Mouse (Mus musculus) forebrain, embryonic 14.5 days (tissue): ENCODE data around the gene Axdnd1. TPM values are rescaled to one million over a fixed set of nuclear protein-coding genes. Genes with fewer than 3 reads are reported as not detected.

ENCODE experiments used
- ATAC-seq: fragments of 200-750 bp; cut with Nextera tagmentation; 2 replicates; pipeline ENCODE4 v1.8.0; 2017; ENCODE audit warnings: mild to moderate bottlenecking, moderate library complexity
- DNase-seq: peaks from one replicate; pipeline ENCODE4 v3.0.0-alpha.2; 2015; ENCODE audit warnings: low spot score
- H3K27ac ChIP-seq: fragments of 300-500 bp; sonication (generic); 2 replicates; pipeline ENCODE4 v1.5.1; 2014; ENCODE audit warnings: low read depth, mild to moderate bottlenecking, control low read depth, low read length, moderate library complexity
- H3K27me3 ChIP-seq: fragments of 300-500 bp; sonication (generic); replicated peaks from 2 replicates; pipeline ENCODE4 v1.6.1; 2014; ENCODE audit warnings: low read length, control low read depth, mixed read lengths; ENCODE audit not compliant: control insufficient read depth, insufficient read depth
- H3K36me3 ChIP-seq: fragments of 300-500 bp; sonication (generic); 2 replicates; pipeline ENCODE4 v1.6.1; 2014; ENCODE audit warnings: low read length, control low read depth; ENCODE audit not compliant: control insufficient read depth, insufficient read depth
- H3K4me1 ChIP-seq: fragments of 300-500 bp; sonication (generic); 2 replicates; pipeline ENCODE4 v1.6.1; 2014; ENCODE audit warnings: antibody characterized with exemption, low read length, control low read depth; ENCODE audit not compliant: control insufficient read depth, insufficient read depth
- H3K4me2 ChIP-seq: fragments of 300-500 bp; sonication (generic); 2 replicates; pipeline ENCODE4 v1.6.1; 2014; ENCODE audit warnings: mild to moderate bottlenecking, control low read depth, low read length
- H3K4me3 ChIP-seq: fragments of 300-500 bp; sonication (generic); 2 replicates; pipeline ENCODE4 v1.5.1; 2014; ENCODE audit warnings: low read depth, low read length, control low read depth
- H3K9ac ChIP-seq: fragments of 300-500 bp; sonication (generic); 2 replicates; pipeline ENCODE4 v1.6.1; 2014; ENCODE audit warnings: mild to moderate bottlenecking, low read length, control low read depth, moderate library complexity
- H3K9me3 ChIP-seq: fragments of 300-500 bp; sonication (generic); replicated peaks from 2 replicates; pipeline ENCODE4 v1.6.1; 2016; ENCODE audit warnings: low read length, control low read depth, mixed read lengths; ENCODE audit not compliant: control insufficient read depth
- WGBS: fragments of 180-500 bp; shearing (Covaris S2); extraction: QIAGEN DNeasy Blood & Tissue Kit; methylation state at CpG from one replicate; pipeline ENCODE4 v1.1.7; 2014; 5-methylcytosine and 5-hydroxymethylcytosine counted together
- polyA plus RNA-seq: library from polyadenylated mRNA; unstranded; fragments of >200 nt; fragmentation: Nextera tagmentation; extraction: Ambion mirVana; gene quantifications from 2 replicates; pipeline ENCODE4 v1.2.1, GENCODE M21; 2014

The Axdnd1 gene
- polyA plus RNA-seq, 1 experiment from 2014 or later: 0.13 TPM

DNA sequence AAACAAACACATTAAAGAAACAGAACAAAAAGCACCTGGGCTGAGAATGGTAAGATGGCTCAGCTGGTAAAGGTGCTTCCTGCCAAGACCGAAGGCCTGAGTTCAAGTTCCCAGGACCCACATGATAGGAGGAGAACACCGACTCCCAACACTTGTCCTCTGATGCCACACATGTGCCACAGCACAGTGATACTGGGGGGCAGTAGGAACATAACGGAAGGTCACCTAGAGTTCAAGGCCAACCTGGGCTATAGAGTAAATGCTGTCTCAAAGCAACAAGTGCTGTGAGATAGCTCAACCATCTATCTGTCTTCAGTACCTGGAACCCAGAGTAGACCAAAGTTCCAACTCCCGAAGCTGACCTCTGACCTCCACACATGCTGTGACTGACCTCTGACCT lies 39.3 kb upstream of the Axdnd1 start:
- 95% methylated on average over 4 of the region's 4 CpGs for WGBS
- H3K36me3 ChIP-seq: no peaks in the 10 kb centered on the region
- H3K27ac ChIP-seq: no peak overlapping the region
- H3K4me2 ChIP-seq: no peak overlapping the region
- DNase-seq (no peak), ATAC-seq (no peak)
- H3K4me1 ChIP-seq: no peaks in the 10 kb centered on the region
- no peak overlapping the region for H3K9ac ChIP-seq
- H3K27me3 ChIP-seq: no peaks in the 10 kb centered on the region
- H3K4me3 ChIP-seq: no peak overlapping the region
- no peaks in the 10 kb centered on the region for H3K9me3 ChIP-seq

DNA sequence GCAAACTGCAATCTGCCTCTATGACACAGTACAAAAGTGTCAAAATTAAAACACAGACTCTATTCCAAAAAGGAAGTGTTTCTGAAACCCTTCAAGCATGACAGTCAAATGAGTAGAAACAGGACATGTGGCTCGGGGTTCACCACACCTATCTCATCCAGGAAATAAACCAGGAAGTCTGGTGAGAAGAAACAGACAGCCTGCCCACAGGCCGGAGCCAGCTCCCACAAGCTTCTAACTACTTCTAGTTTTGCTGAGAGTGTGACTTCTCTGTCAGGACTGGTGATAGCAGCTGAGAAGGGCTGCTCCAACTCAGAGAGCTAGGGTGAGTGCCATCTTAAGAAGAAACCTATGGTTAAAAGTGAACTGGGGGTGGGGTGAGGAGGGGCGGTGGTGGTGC lies 38.7 kb upstream of the Axdnd1 start:
- WGBS: 91% methylated on average over 3 of the region's 3 CpGs
- H3K4me3 ChIP-seq: no peak overlapping the region
- H3K27me3 ChIP-seq: no peaks in the 10 kb centered on the region
- ATAC-seq: no peak
- no peak overlapping the region for H3K9ac ChIP-seq
- H3K9me3 ChIP-seq: no peaks in the 10 kb centered on the region
- H3K36me3 ChIP-seq: no peaks in the 10 kb centered on the region
- H3K4me2 ChIP-seq: no peak overlapping the region
- no peak for DNase-seq
- no peak overlapping the region for H3K27ac ChIP-seq
- H3K4me1 ChIP-seq: no peaks in the 10 kb centered on the region

DNA sequence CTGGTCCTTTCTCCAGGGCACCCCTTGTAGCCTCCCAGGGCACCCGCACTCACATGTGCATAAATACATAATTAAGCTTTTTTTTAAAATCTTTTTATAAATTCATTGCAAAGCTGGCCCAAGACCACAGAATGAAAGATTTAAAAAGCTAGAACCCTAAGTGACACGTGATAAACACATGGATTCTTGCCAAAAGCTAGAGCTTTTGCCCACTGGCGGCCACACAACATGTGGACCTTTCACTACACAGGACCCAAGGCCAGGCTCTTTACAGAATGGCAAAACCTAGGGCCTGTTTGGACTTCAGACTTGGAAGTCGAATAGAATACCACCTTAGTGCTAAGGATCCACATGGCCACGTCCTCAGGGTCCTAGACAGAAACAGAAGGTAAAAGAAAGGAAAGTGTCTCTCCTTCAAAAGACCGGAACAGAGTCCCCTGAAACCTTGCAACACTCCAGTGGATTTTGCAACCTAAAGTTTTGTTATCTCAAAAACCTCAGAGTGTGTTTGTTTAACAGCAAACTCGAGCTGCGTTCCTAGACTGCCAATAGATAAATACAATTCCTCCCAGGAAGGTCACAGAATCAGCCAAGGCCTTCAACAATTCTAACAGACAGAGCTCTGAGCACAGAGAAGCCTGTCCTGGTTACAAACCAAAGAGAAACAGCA lies 37.6 kb upstream of the Axdnd1 start:
- no peak overlapping the region for H3K4me3 ChIP-seq
- H3K36me3 ChIP-seq: no peaks in the 10 kb centered on the region
- H3K9me3 ChIP-seq: no peaks in the 10 kb centered on the region
- 82% methylated on average over 8 of the region's 8 CpGs for WGBS
- no peaks in the 10 kb centered on the region for H3K4me1 ChIP-seq
- DNase-seq (no peak), ATAC-seq (no peak)
- H3K4me2 ChIP-seq: no peak overlapping the region
- H3K27ac ChIP-seq: no peak overlapping the region
- H3K27me3 ChIP-seq: no peaks in the 10 kb centered on the region
- H3K9ac ChIP-seq: no peak overlapping the region

DNA sequence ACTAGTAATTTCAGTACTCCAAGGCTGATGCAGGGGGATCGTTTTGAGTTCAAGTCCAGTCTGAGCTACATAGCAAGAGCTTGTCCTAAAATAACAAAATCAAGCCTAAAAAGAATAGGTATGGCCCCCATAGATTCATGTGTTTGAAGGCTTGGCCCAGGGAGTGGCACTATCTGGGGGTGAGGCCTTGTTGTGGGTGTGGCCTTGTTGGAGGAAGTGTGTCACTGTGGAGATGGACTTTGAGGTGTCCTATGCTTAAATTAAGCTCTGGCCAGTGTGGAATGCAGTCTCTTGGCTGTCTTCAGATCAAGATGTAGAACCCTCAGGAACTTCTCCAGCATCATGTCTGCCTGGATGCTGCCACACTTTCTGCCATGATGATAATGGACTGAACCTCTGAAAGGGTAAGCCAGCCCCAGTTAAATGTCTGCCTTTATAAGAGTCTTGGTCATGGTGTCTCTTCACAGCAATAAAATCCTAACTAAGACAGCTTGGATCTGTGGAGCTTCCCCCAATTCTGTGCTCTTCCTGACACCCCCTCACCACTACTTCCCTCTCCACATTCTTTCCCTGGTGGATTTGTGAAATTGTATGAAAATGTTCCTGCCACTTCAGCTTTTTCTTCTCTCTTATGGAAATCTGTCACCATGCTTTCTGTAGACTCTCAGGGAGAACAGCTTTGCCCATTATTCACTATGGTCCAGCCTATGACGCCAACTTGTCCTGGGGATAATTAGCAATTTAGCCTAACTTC lies 34.2 kb upstream of the Axdnd1 start:
- Histone ChIP-seq H3K27me3 (no peaks in the 10 kb centered on the region), H3K27ac (no peak overlapping the region), H3K9me3 (no peaks in the 10 kb centered on the region), H3K4me1 (no peaks in the 10 kb centered on the region), H3K4me2 (no peak overlapping the region), H3K4me3 (no peak overlapping the region), H3K9ac (no peak overlapping the region), H3K36me3 (no peaks in the 10 kb centered on the region)
- DNase-seq (no peak), ATAC-seq (no peak)
- 90% methylated on average over 2 of the region's 2 CpGs for WGBS

DNA sequence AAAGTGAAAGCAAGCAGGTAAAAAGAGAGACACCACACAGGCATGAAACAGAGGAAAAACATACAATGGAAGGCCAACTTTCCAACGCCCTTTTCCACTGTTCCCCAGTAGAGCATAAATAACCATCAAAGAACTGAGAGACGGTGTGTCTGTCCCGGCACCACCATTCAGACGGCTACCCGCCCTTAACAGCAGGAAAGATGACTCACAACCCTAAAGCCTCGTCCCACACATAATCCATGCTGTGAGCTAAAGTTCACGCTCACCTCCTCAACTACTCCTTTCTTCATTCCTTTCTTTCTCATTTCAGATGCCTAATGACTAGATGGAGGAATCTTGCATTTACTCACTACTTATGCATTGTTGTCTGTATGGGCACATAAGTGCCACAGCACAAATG lies 33.4 kb upstream of the Axdnd1 start:
- Histone ChIP-seq H3K27me3 (no peaks in the 10 kb centered on the region), H3K9me3 (no peaks in the 10 kb centered on the region), H3K4me3 (no peak overlapping the region), H3K9ac (no peak overlapping the region), H3K36me3 (no peaks in the 10 kb centered on the region), H3K4me1 (no peaks in the 10 kb centered on the region), H3K4me2 (no peak overlapping the region), H3K27ac (no peak overlapping the region)
- DNase-seq: no peak
- WGBS: 61% methylated on average over 7 of the region's 7 CpGs
- no peak for ATAC-seq

DNA sequence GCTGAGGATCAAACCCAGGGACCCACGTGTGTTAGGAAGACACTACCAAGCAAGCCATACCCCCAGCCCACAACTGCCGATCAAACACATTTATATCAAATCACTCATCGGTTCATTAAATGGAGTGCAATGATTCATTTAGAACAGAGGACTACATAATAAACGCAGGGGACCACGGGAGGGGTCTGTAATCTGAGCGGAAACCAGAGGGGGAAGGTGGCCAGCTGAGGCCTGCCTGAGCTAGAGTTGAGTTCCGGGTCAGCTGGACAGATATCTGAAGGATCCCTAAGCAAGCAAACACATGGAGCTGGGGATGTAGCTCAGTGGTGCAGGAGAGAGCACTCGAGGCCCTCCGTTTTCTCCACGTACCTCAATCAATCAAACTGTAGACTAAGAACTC lies 32.9 kb upstream of the Axdnd1 start:
- no peaks in the 10 kb centered on the region for H3K9me3 ChIP-seq
- DNase-seq: no peak
- ATAC-seq: no peak
- H3K4me3 ChIP-seq: no peak overlapping the region
- H3K4me2 ChIP-seq: no peak overlapping the region
- H3K27ac ChIP-seq: no peak overlapping the region
- H3K36me3 ChIP-seq: no peaks in the 10 kb centered on the region
- no peaks in the 10 kb centered on the region for H3K4me1 ChIP-seq
- no peaks in the 10 kb centered on the region for H3K27me3 ChIP-seq
- WGBS: 87% methylated on average over 10 of the region's 10 CpGs
- H3K9ac ChIP-seq: no peak overlapping the region

DNA sequence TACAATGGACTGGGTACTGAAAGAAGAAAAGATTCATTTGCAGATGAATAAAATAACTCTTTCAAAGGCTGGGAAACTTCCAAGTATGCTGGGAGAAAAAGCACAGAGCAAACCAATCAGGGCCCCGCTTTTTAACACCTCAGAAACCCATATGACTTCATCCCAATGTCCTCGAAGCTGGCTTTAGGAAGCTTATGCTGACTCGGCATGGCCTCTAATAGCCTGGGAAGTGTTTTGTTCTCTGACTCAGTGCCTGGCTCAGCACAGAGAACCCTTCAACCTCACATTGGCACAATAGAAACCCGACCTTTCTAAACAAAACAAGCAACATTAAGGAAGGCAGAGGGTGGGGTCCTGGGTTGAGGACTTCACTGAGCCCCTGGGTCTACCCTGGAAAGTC lies 29.5 kb upstream of the Axdnd1 start:
- no peaks in the 10 kb centered on the region for H3K27me3 ChIP-seq
- WGBS: 18% methylated on average over 4 of the region's 4 CpGs
- no peak overlapping the region for H3K4me3 ChIP-seq
- H3K9me3 ChIP-seq: no peaks in the 10 kb centered on the region
- no peak overlapping the region for H3K27ac ChIP-seq
- no peaks in the 10 kb centered on the region for H3K4me1 ChIP-seq
- no peaks in the 10 kb centered on the region for H3K36me3 ChIP-seq
- no peak overlapping the region for H3K9ac ChIP-seq
- DNase-seq (peak; percentile 35), ATAC-seq (no peak)
- H3K4me2 ChIP-seq: no peak overlapping the region

DNA sequence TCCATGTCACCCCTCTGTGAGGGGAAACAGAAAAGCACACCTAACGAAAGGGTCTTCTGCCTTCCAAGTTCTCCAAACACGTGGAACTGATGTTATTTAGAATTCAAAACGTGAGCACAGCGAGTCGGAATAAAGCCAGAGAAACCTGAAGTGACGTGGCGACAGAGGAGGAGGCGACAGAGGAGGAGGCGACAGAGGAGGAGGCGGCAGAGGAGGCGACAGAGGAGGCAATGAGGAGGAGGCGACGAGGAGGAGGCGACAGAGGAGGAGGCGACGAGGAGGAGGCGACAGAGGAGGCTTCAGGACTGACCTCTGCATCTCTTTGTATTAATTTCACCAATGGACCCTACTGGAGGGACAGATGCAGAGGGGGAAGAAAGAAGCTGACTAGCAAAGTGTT lies 28.7 kb upstream of the Axdnd1 start:
- Histone ChIP-seq H3K36me3 (no peaks in the 10 kb centered on the region), H3K4me3 (no peak overlapping the region), H3K27ac (no peak overlapping the region), H3K4me1 (peaks cover 2% of the 10 kb centered on the region; the same call in 1 of the 2 replicates), H3K4me2 (no peak overlapping the region), H3K9me3 (no peaks in the 10 kb centered on the region), H3K27me3 (no peaks in the 10 kb centered on the region), H3K9ac (no peak overlapping the region)
- WGBS: 66% methylated on average over 17 of the region's 17 CpGs
- ATAC-seq (no peak), DNase-seq (no peak)

DNA sequence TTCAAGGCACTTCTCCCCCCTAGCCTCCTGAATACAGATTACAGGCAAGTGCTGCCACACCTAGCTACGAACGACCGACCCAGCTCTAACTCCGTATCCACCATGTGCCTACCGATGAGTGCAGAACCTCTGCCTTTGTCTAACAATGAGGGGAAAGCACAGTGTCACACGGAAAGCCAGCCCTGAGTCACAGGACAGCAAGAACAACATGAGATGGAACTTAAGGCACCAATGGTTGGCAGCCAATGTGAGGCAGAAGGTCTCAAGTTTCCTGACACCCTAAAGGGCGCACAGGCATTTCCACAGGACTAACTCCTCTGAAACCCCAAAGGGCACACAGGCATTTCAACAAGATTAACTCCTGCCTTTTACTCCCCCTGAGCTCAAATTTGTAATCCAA lies 28.1 kb upstream of the Axdnd1 start:
- Histone ChIP-seq H3K27me3 (no peaks in the 10 kb centered on the region), H3K4me2 (no peak overlapping the region), H3K36me3 (no peaks in the 10 kb centered on the region), H3K9ac (no peak overlapping the region), H3K9me3 (no peaks in the 10 kb centered on the region), H3K27ac (no peak overlapping the region), H3K4me1 (peaks cover 2% of the 10 kb centered on the region; the same call in 1 of the 2 replicates), H3K4me3 (no peak overlapping the region)
- no peak for DNase-seq
- WGBS: 91% methylated on average over 7 of the region's 7 CpGs
- ATAC-seq: no peak
